Mouse (Mus musculus) hindbrain, postnatal 0 days (tissue): ENCODE results near the gene Grk6. TPM values are rescaled to one million over a fixed set of nuclear protein-coding genes. Genes with fewer than 3 reads are reported as not detected.

Experiments
- ATAC-seq: fragments of 200-750 bp; cut with Nextera tagmentation; 2 replicates; pipeline ENCODE4 v1.8.0; 2017; ENCODE audit warnings: mild to moderate bottlenecking, moderate TSS enrichment, moderate library complexity
- DNase-seq: peaks from one replicate; pipeline ENCODE4 v3.0.0-alpha.2; 2015; ENCODE audit warnings: low spot score
- H3K27ac ChIP-seq: fragments of 300-500 bp; sonication (generic); 2 replicates; pipeline ENCODE4 v1.5.1; 2014; ENCODE audit warnings: mild to moderate bottlenecking
- H3K27me3 ChIP-seq: fragments of 300-500 bp; sonication (generic); 2 replicates; pipeline ENCODE4 v1.6.1; 2014; ENCODE audit warnings: low read length, mixed read lengths; ENCODE audit not compliant: insufficient read depth
- H3K36me3 ChIP-seq: fragments of 300-500 bp; sonication (generic); 2 replicates; pipeline ENCODE4 v1.6.1; 2014; ENCODE audit warnings: low read length, mixed read lengths; ENCODE audit not compliant: insufficient read depth
- H3K4me1 ChIP-seq: fragments of 300-500 bp; sonication (generic); 2 replicates; pipeline ENCODE4 v1.6.1; 2014; ENCODE audit warnings: antibody characterized with exemption, low read length, mixed read lengths; ENCODE audit not compliant: insufficient read depth
- H3K4me2 ChIP-seq: fragments of 300-500 bp; sonication (generic); 2 replicates; pipeline ENCODE4 v1.6.1; 2014; ENCODE audit warnings: low read depth, mild to moderate bottlenecking, low read length, moderate library complexity, mixed read lengths
- H3K4me3 ChIP-seq: fragments of 300-500 bp; sonication (generic); 2 replicates; pipeline ENCODE4 v1.5.1; 2014; ENCODE audit warnings: low read length
- H3K9ac ChIP-seq: fragments of 300-500 bp; sonication (generic); replicated peaks from 2 replicates; pipeline ENCODE4 v1.6.1; 2014; ENCODE audit warnings: mild to moderate bottlenecking, low read length, moderate library complexity, mixed read lengths
- H3K9me3 ChIP-seq: fragments of 300-500 bp; sonication (generic); 2 replicates; pipeline ENCODE4 v1.6.1; 2016; ENCODE audit warnings: low read length, mixed read lengths
- CTCF ChIP-seq: IDR thresholded peaks from 2 replicates; pipeline ENCODE4 v1.5.1; 2016; ENCODE audit warnings: antibody characterized with exemption, control low read depth, low read depth
- WGBS: fragments of 180-500 bp; shearing (Covaris S2); extraction: QIAGEN DNeasy Blood & Tissue Kit; methylation state at CpG from one replicate; pipeline ENCODE4 v1.1.7; 2014; 5-methylcytosine and 5-hydroxymethylcytosine counted together
- polyA plus RNA-seq: library from polyadenylated mRNA; unstranded; fragments of >200 nt; fragmentation: Nextera tagmentation; extraction: Ambion mirVana; gene quantifications from 2 replicates; pipeline ENCODE4 v1.2.1, GENCODE M21; 2015
- total RNA-seq: library from RNA; depleted of rRNA; stranded (reverse); fragments of >200 nt; gene quantifications from 2 replicates; pipeline ENCODE4 v1.2.3, GENCODE M21; 2014

Grk6 gene
- total and polyA plus RNA-seq, 2 experiments from 2014 or later = 34.7 to 72.2 TPM

- Histone ChIP-seq H3K4me2 (peak overlapping the region; percentile 25), H3K36me3 (no peaks in the 10 kb centered on the region), H3K4me3 (no peak overlapping the region), H3K9me3 (no peaks in the 10 kb centered on the region), H3K27ac (peak overlapping the region; percentile 42; the same call in 1 of the 2 replicates), H3K27me3 (no peaks in the 10 kb centered on the region), H3K4me1 (peaks cover 5% of the 10 kb centered on the region; the same call in 1 of the 2 replicates), H3K9ac (no peak overlapping the region)
- TF ChIP-seq CTCF = peak; percentile 97
- DNase-seq = peak; percentile 93
- peak; percentile 89 for ATAC-seq
- 11% methylated on average over 11 of the region's 11 CpGs for WGBS
These were observed 39.8 kb upstream of the Grk6 start for GRCm38 (mm10) chr13:55404853-55405782.

- no peaks in the 10 kb centered on the region for H3K9me3 ChIP-seq
- no peaks in the 10 kb centered on the region for H3K36me3 ChIP-seq
- TF ChIP-seq CTCF = no peak
- H3K4me2 ChIP-seq = peak overlapping the region; percentile 25
- ATAC-seq = peak; percentile 62
- no peaks in the 10 kb centered on the region for H3K27me3 ChIP-seq
- WGBS = 52% methylated on average over 13 of the region's 13 CpGs
- peaks cover 5% of the 10 kb centered on the region; the same call in 1 of the 2 replicates for H3K4me1 ChIP-seq
- no peak for DNase-seq
- no peak overlapping the region; the same call in 1 of the 2 replicates for H3K9ac ChIP-seq
- H3K4me3 ChIP-seq = no peak overlapping the region
- peak overlapping the region; percentile 42; the same call in 1 of the 2 replicates for H3K27ac ChIP-seq
These were observed 39.0 kb upstream of the Grk6 start for GRCm38 (mm10) chr13:55405783-55406390.

- Histone ChIP-seq H3K27me3 (no peaks in the 10 kb centered on the region), H3K9me3 (no peaks in the 10 kb centered on the region), H3K9ac (no peak overlapping the region), H3K36me3 (no peaks in the 10 kb centered on the region), H3K27ac (no peak overlapping the region), H3K4me3 (no peak overlapping the region), H3K4me2 (no peak overlapping the region), H3K4me1 (peaks cover 5% of the 10 kb centered on the region; the same call in 1 of the 2 replicates)
- 83% methylated on average over 4 of the region's 4 CpGs for WGBS
- no peak for ATAC-seq
- DNase-seq = no peak
- TF ChIP-seq CTCF = no peak
These were observed 37.5 kb upstream of the Grk6 start for GRCm38 (mm10) chr13:55407341-55407740.

DNA sequence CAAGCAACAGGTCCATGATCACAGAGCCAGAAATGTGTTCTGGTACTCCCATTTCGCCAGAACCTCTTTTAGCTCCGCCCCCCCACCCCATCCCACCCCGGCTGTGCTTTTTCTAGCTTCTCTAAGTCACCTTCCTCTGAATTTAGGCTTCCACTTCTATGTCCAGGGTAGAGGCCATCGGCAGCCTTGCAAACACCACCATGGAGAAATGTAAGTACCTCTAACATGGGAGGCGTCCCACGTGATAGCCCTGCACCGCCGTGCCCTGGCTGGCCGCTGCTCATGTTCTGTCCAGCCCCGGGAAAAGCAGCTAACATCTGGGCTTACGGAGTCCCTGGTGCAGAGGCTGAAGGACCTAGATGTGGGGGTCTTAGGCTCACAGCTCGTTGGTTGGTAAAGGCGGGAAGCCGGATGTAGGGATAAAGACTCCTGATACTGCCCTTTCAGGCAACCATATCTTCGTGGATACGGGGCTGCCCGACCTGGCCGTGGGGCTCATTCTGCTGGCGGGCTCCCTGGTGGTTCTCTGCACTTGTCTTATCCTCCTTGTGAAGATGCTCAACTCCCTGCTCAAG lies 36.2 kb upstream of the Grk6 start:
- Histone ChIP-seq H3K27ac (no peak overlapping the region), H3K4me1 (peaks cover 5% of the 10 kb centered on the region; the same call in 1 of the 2 replicates), H3K27me3 (no peaks in the 10 kb centered on the region), H3K4me2 (no peak overlapping the region), H3K36me3 (no peaks in the 10 kb centered on the region), H3K4me3 (no peak overlapping the region), H3K9ac (no peak overlapping the region), H3K9me3 (no peaks in the 10 kb centered on the region)
- TF ChIP-seq CTCF = no peak
- DNase-seq (no peak), ATAC-seq (no peak)
- 88% methylated on average over 19 of the region's 19 CpGs for WGBS

DNA sequence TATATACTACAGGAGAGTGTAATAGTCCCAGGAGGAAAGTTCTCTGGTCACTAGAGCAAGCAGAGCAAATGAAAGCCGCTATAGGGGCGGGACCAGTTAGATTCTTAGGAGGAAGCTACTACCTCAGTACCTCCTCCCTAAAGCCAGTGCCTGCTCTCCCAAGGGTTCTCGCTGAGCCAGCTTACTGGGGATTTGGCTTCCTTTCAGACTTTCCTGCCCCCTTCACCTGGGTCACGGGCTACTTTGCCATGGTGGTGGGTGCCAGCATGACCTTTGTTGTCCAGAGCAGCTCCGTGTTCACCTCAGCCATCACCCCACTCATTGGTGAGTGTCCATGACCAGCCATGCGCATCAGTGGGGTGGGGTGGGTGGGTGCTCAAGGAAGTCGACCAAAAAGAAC lies 33.0 kb upstream of the Grk6 start:
- ATAC-seq (no peak), DNase-seq (no peak)
- H3K27me3 ChIP-seq = no peaks in the 10 kb centered on the region
- H3K9me3 ChIP-seq = no peaks in the 10 kb centered on the region
- no peaks in the 10 kb centered on the region for H3K36me3 ChIP-seq
- TF ChIP-seq CTCF = no peak
- no peak overlapping the region for H3K4me2 ChIP-seq
- H3K9ac ChIP-seq = no peak overlapping the region
- 76% methylated on average over 7 of the region's 7 CpGs for WGBS
- no peak overlapping the region for H3K27ac ChIP-seq
- H3K4me1 ChIP-seq = no peaks in the 10 kb centered on the region
- H3K4me3 ChIP-seq = no peak overlapping the region

DNA sequence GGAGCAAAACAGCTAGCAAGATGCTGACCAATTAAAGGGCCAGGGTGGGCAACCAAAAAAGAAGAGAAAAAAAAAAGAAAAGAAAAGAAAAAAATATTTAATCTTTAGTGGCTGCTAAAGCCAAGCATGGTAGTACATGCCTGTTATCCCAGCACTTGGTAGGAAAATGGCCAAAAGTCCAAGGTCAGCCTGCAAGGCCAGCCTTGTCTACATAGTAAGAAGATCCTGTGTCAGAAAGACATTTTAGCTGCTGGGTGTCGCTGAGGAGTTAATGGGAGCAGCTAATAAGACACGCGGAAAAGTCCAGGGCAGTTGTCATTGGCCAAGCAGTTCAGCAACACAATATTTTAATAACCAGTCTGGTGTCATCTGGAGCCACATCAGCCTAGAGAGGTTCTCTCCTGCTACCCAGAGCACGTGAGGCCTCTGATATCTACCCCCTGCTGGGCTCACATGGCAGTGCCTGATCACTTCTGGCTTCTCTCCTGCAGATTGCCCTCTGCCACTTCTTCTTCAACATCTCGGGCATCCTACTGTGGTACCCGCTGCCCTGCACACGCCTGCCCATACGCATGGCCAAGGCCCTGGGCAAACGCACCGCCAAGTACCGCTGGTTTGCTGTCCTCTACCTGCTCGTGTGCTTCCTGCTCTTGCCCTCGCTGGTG lies 32.1 kb upstream of the Grk6 start:
- DNase-seq (no peak), ATAC-seq (no peak)
- WGBS = 71% methylated on average over 13 of the region's 13 CpGs
- Histone ChIP-seq H3K27ac (no peak overlapping the region), H3K9ac (no peak overlapping the region), H3K4me3 (no peak overlapping the region), H3K27me3 (no peaks in the 10 kb centered on the region), H3K4me1 (no peaks in the 10 kb centered on the region), H3K4me2 (no peak overlapping the region), H3K36me3 (no peaks in the 10 kb centered on the region), H3K9me3 (no peaks in the 10 kb centered on the region)
- no peak for TF ChIP-seq CTCF
